Mouse (Mus musculus) thymus, adult 2 months (tissue): Measurements from ENCODE around the gene Ganc.

ENCODE experiments used
- CTCF ChIP-seq: fragments of 200-500 bp; IDR thresholded peaks from 2 replicates; pipeline ENCODE4 v1.5.1; 2012; ENCODE audit warnings: mild to moderate bottlenecking, control low read depth, low read length, moderate library complexity, borderline replicate concordance; ENCODE audit not compliant: control insufficient read depth, poor library complexity, insufficient read depth; ENCODE audit errors: extremely low read depth
- POLR2A ChIP-seq: fragments of 200-500 bp; IDR thresholded peaks from 2 replicates; pipeline ENCODE4 v1.6.1; 2012; ENCODE audit warnings: mild to moderate bottlenecking, low read length, control low read depth, moderate library complexity; ENCODE audit not compliant: control insufficient read depth, poor library complexity, insufficient read depth; ENCODE audit errors: extremely low read depth

DNA sequence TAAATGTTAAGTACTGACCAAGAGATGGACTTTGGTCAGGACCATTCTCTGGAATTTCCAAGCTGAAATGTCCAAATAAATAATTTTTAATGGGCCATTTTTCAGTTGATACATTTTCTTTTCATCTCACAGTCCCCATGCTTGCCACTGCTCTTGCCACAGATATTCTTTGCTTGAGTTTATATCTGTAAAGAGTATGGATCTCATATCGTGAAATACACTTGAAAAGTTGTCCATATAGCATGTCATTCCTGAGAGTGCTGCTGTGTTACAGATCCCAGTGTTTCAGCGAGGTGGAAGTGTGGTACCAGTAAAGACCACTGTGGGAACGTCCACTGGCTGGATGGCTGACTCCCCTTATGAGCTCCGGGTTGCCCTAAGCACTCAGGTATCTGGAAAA, 52.0 kb downstream of the Ganc start, which contains the start of gene Capn3:
- TF ChIP-seq POLR2A, result no peak
- no peak for TF ChIP-seq CTCF
